Mouse (Mus musculus) ES-Bruce4 (cell line): ENCODE measurements around the gene Mcts1. TPM values are rescaled to one million over a fixed set of nuclear protein-coding genes. Genes with fewer than 3 reads are reported as not detected.
A peak's percentile ranks its signal among the peaks of the same experiment; 100 is the strongest.

Experiments used
- H3K27ac ChIP-seq: 2 replicates; pipeline ENCODE4 v1.5.1; 2012; ENCODE audit warnings: low read length, inconsistent platforms; ENCODE audit not compliant: insufficient read depth
- H3K27me3 ChIP-seq: 2 replicates; pipeline ENCODE4 v1.6.1; 2012; ENCODE audit warnings: mild to moderate bottlenecking, low read length, inconsistent platforms; ENCODE audit not compliant: control insufficient read depth, poor library complexity, insufficient read depth, severe bottlenecking
- H3K36me3 ChIP-seq: 2 replicates; pipeline ENCODE4 v1.6.1; 2012; ENCODE audit warnings: inconsistent platforms, mild to moderate bottlenecking, low read length, moderate library complexity; ENCODE audit not compliant: control insufficient read depth, poor library complexity, insufficient read depth, severe bottlenecking
- H3K4me1 ChIP-seq: one replicate; pipeline ENCODE4 v1.8.1; 2011; ENCODE audit warnings: low read length; ENCODE audit not compliant: control insufficient read depth, insufficient read depth
- H3K4me3 ChIP-seq: 2 replicates; pipeline ENCODE4 v1.5.1; 2011; ENCODE audit warnings: low read depth, mild to moderate bottlenecking, low read length
- H3K9ac ChIP-seq: 2 replicates; pipeline ENCODE4 v1.6.1; 2012; ENCODE audit warnings: low read depth, mild to moderate bottlenecking, inconsistent platforms; ENCODE audit not compliant: poor library complexity, severe bottlenecking
- H3K9me3 ChIP-seq: replicated peaks from 2 replicates; pipeline ENCODE4 v1.6.1; 2012; ENCODE audit warnings: mild to moderate bottlenecking, low read length, inconsistent platforms; ENCODE audit not compliant: control insufficient read depth, poor library complexity, insufficient read depth, severe bottlenecking
- CTCF ChIP-seq: IDR thresholded peaks from one replicate; pipeline ENCODE4 v1.8.1; 2011; ENCODE audit warnings: low read depth, low read length
- EP300 ChIP-seq: IDR thresholded peaks from 2 replicates; pipeline ENCODE4 v1.6.1; 2011; ENCODE audit warnings: low read depth, low read length; ENCODE audit not compliant: insufficient read depth
- POLR2A ChIP-seq: IDR thresholded peaks from one replicate; pipeline ENCODE4 v1.8.1; 2011; ENCODE audit warnings: low read length; ENCODE audit not compliant: insufficient read depth
- polyA plus RNA-seq: library from polyadenylated mRNA; stranded (reverse); fragments of >200 nt; gene quantifications from 2 replicates; pipeline ENCODE4 v1.2.4, GENCODE M21; 2011; ENCODE audit warnings: low read depth; ENCODE audit not compliant: missing spikeins, insufficient read depth, insufficient read length

Gene Mcts1
- polyA plus RNA-seq, 1 experiment: 160 TPM

GRCm38 (mm10) chrX:38593180-38593889 is 7.0 kb upstream of the Mcts1 start:
- Histone ChIP-seq H3K27me3 (no peaks in the 10 kb centered on the region), H3K27ac (no peak overlapping the region), H3K9ac (no peak overlapping the region), H3K9me3 (no peaks in the 10 kb centered on the region), H3K4me1 (no peaks in the 10 kb centered on the region), H3K4me3 (no peak overlapping the region), H3K36me3 (no peaks in the 10 kb centered on the region)
- TF ChIP-seq EP300 (no peak), CTCF (no peak), POLR2A (no peak)

DNA sequence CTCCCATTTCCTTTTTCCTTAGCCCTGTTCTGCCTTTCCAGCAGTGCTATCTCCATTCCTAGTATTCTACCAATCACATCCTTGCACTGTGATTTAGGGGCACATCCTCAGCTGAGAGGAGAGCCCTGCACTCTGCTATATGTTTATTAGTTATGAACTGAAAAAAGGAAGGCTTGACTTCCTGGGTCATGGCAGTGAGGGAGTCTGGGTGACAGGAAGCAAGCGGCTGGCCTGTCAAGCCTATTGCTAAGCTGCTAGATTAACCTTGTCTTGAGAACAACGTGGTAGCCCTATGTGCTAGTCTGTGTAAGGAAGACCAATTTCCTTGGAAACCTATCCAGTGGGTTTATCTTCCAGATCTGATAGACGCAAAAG is 604 bp downstream of the Mcts1 start:
- H3K36me3 ChIP-seq: no peaks in the 10 kb centered on the region
- H3K4me3 ChIP-seq: peak overlapping the region; percentile 90
- no peaks in the 10 kb centered on the region for H3K4me1 ChIP-seq
- peak overlapping the region; percentile 30 for H3K27ac ChIP-seq
- peak overlapping the region; percentile 84 for H3K9ac ChIP-seq
- H3K27me3 ChIP-seq: no peaks in the 10 kb centered on the region
- H3K9me3 ChIP-seq: no peaks in the 10 kb centered on the region
- TF ChIP-seq CTCF: no peak
- TF ChIP-seq EP300: no peak
- TF ChIP-seq POLR2A: no peak

GRCm38 (mm10) chrX:38634801-38635637 is 34.6 kb downstream of the Mcts1 start, which contains the start of gene C1galt1c1:
C1galt1c1 (minus strand) TSS chrX:38635087.
- no peaks in the 10 kb centered on the region for H3K9me3 ChIP-seq
- H3K27ac ChIP-seq: 0 out of 2 replicates have a peak within 1 kb of the TSS, but pooled peaks have one; percentile 32
- TF ChIP-seq POLR2A (peak; percentile 35), EP300 (no peak), CTCF (no peak)
- no peaks in the 10 kb centered on the region for H3K4me1 ChIP-seq
- H3K27me3 ChIP-seq: no peaks in the 10 kb centered on the region
- H3K4me3 ChIP-seq: peak within 1 kb of the TSS; percentile 93
- peaks cover 2% of the 10 kb centered on the region; the same call in 1 of the 2 replicates for H3K36me3 ChIP-seq
- peak within 1 kb of the TSS; percentile 72 for H3K9ac ChIP-seq

- H3K36me3 ChIP-seq: peaks cover 2% of the 10 kb centered on the region; the same call in 1 of the 2 replicates
- peak overlapping the region; percentile 89; the same call in 1 of the 2 replicates for H3K4me3 ChIP-seq
- H3K27me3 ChIP-seq: no peaks in the 10 kb centered on the region
- H3K27ac ChIP-seq: no peak overlapping the region
- TF ChIP-seq POLR2A (no peak), EP300 (no peak), CTCF (no peak)
- H3K4me1 ChIP-seq: no peaks in the 10 kb centered on the region
- H3K9ac ChIP-seq: peak overlapping the region; percentile 72; the same call in 1 of the 2 replicates
- no peaks in the 10 kb centered on the region for H3K9me3 ChIP-seq
Measured at GRCm38 (mm10) chrX:38635638-38635931, 35.2 kb downstream of the Mcts1 start.

DNA sequence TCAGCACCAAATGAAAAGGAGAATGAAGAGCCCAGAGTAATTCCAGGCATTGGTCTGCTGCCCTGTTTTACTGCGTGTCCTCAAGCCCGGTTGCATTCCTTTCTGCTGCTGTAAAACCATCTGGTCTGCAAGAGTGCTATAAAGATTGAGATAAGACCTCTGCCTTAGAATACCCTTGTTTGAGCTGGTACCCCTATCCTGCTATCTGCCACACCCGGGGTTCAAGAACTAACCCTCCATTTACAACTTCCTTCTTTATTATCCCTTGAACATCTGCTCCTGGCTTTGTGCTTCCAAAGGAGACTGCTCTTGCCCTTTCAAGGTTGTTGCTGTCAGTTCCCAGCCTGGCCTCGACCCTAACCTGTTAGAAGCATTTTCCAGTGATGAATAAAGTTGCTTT is 41.1 kb downstream of the Mcts1 start:
- H3K4me3 ChIP-seq: no peak overlapping the region
- H3K9me3 ChIP-seq: no peaks in the 10 kb centered on the region
- H3K9ac ChIP-seq: no peak overlapping the region
- H3K27me3 ChIP-seq: no peaks in the 10 kb centered on the region
- no peaks in the 10 kb centered on the region for H3K4me1 ChIP-seq
- H3K36me3 ChIP-seq: no peaks in the 10 kb centered on the region
- TF ChIP-seq CTCF: no peak
- TF ChIP-seq EP300: no peak
- TF ChIP-seq POLR2A: no peak
- no peak overlapping the region for H3K27ac ChIP-seq

DNA sequence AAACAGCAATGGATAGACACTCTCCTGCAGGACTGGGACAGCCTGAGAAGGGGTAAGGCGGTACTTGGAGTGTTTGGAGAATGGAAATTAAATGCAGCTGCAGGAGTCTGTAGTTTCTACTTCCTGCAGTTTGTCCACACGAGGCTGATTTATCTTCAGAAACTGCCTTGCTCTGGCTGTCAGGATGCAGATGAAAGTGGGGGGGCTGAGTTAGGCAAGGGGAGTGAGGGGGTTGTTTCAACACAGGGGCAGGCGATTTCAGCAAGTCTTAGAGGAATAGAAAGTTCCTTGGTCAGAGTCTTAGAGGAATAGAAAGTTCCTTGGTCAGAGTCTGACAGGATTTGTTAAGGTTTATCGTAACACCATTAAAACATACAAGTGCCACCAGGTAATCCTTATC is 41.8 kb downstream of the Mcts1 start:
- Histone ChIP-seq H3K4me1 (no peaks in the 10 kb centered on the region), H3K27ac (no peak overlapping the region), H3K36me3 (no peaks in the 10 kb centered on the region), H3K9ac (no peak overlapping the region), H3K4me3 (no peak overlapping the region), H3K27me3 (no peaks in the 10 kb centered on the region), H3K9me3 (no peaks in the 10 kb centered on the region)
- TF ChIP-seq POLR2A (no peak), EP300 (no peak), CTCF (no peak)
